Comparison of ENCODE assay signal across 8 mouse cellular contexts in the genomic region with DNA sequence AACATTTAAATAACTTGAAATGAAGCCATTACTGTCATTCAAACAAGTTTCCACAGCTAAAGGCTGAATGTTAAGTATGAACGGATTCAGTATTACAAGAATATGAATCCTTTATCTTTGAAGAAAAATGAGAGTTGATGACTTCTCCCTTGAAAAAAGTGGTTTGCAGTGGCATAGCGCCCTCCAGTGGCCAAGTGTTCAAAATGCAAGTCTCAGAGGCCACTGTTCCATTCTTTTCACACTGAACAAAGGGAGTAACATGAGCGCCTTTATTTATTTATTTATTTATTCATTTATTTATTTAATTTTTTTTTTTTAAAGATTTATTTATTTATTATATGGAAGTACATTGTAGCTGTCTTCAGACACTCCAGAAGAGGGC.
DNase-seq lines count a peak whose midpoint lies in the region; ATAC-seq lines count a peak whose summit lies in the region.

No protein-coding gene starts in this region.

- H3K9ac ChIP-seq in neural tube, embryonic 11.5 days (ENCODE audit: low read length): no peak overlapping the region

- H3K4me1 ChIP-seq in neural tube, embryonic 11.5 days (ENCODE audit: control insufficient read depth, insufficient read depth, low read length): no peaks in the 10 kb centered on the region; the same call in 1 of the 2 replicates

- ATAC-seq in neural tube, embryonic 11.5 days (ENCODE audit: insufficient read depth, low FRiP score, low TSS enrichment): no peak

- H3K27ac ChIP-seq in neural tube, embryonic 11.5 days (ENCODE audit: low read depth, low read length): no peak overlapping the region

- H3K4me3 ChIP-seq in neural tube, embryonic 11.5 days (ENCODE audit: low read depth, low read length): no peak overlapping the region

- peak; percentile 86 to 90 for DNase-seq in left cerebral cortex, adult 18-20 months (ENCODE audit: low spot score in 2 of 2)
- DNase-seq in left cerebral cortex, adult 11 months (ENCODE audit: low spot score): no peak
- DNase-seq in Muller cell, postnatal 12 days (ENCODE audit: inconsistent ontology term): peak; percentile 83
- DNase-seq in cerebellum, postnatal 10 days: peak; percentile 88 to 91
- DNase-seq in gastrocnemius, postnatal 4 days (ENCODE audit: low spot score in 2 of 2): peak; percentile 51 to 66
- DNase-seq in layer of hippocampus, postnatal 25 days (ENCODE audit: extremely low spot score in 1 of 2, low spot score in 1 of 2): peak; percentile 80 to 91
- DNase-seq in neural tube, embryonic 11.5 days (ENCODE audit: low spot score): peak; percentile 79
- peak; percentile 67 for DNase-seq in urinary bladder, postnatal 14 days (ENCODE audit: low spot score)

- no peaks in the 10 kb centered on the region for H3K27me3 ChIP-seq in neural tube, embryonic 11.5 days (ENCODE audit: control insufficient read depth, insufficient read depth, low read length)

- 31% methylated on average over 3 of the region's 3 CpGs for WGBS in neural tube, embryonic 11.5 days

- no peak overlapping the region for H3K4me2 ChIP-seq in neural tube, embryonic 11.5 days (ENCODE audit: low read depth)

- H3K9me3 ChIP-seq in neural tube, embryonic 11.5 days (ENCODE audit: control insufficient read depth, low read length): no peaks in the 10 kb centered on the region

- H3K36me3 ChIP-seq in neural tube, embryonic 11.5 days (ENCODE audit: control insufficient read depth, insufficient read depth, low read length): no peaks in the 10 kb centered on the region
